Mouse (Mus musculus): ENCODE results near the gene Ankrd9.

Ankrd9 gene

DNA sequence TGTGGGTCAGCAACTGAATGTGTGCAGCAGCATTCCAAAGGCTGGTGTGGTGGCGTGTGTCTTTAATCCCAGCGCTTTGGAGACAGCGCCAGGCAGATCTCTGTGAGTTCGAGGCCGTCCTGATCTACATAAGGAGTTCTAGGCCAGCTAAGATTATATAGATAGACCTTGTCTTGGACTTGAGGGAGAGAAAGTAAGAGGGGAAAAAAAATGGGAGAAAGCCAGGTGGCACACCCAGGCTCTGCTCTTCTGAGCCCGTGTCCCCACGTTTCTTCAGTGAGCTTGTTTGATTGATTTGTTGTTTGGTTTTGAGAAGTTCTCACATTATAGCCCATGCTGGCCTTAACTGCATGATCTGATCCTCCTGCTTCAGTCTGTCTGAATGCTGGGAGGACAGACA is 11.7 kb upstream of the Ankrd9 start:
- no peak for DNase-seq (ENCODE audit: extremely low read depth, low read depth)

DNA sequence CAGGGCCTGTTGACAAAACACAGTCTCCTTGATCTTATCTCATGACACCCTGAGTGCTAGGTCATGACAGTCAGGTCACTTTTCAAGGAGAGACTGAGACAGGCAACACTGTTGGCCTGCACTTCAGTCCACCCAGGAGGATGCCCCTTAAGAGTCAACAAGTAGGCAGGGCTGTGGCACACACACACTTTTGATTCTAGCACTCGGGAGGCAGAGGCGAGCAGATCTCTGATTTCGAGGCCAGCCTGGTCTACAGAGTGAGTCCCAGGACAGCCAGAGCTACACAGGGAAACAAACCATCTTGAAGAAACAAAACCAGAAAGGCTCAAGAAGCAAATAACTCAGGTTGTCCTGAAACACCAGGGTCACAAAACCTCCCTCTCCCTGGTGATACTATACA is 10.6 kb upstream of the Ankrd9 start:
- no peak for DNase-seq (ENCODE audit: extremely low read depth, low read depth)

DNA sequence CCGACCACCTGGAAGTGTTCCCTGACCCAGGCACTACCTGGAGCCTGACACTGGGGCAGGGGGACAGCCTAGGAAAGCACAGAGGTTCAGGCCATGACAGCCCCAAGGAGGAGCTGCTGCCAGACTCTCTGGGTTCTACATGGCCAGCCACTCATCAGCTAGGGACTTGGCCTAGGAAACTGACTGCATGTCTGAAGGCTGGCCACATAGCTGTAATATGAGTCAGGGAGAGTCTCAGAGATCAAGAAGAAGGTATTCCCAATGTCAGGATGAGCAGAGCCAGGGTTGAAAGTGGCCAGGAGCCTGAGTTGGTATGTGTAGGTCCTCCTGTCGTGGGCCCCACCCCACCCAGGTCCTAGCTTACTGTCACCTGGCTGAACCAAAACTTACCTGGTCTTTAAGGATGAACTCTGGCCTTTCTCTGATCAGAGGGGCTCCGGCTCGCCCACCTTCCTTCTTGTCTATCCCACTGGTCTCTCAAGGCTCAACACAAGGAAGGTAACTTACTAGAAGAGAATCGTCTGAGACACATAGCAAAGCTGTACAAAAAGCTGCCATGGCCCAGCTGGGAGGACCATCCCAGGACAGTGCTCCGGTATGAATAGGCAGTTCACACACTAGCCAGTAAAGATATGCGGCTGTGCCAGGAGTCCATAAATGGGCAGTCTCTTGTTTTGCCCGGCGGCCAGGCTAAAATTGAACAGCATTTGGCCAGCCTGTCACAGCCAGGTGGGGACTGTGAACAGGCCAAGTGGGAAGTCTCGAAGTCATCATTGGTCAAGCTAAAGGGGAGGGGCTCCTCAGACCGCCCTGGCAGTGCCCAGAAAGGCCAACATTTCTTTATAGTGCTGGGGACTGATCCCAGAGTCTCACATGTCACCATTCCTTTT is 7.9 kb upstream of the Ankrd9 start:
- no peak for DNase-seq (ENCODE audit: extremely low read depth, low read depth)

- DNase-seq (ENCODE audit: extremely low read depth, low read depth), result no peak
These were observed 6.3 kb upstream of the Ankrd9 start for GRCm38 (mm10) chr12:110985141-110985540.

GRCm38 (mm10) chr12:110984598-110984997 is 5.8 kb upstream of the Ankrd9 start:
- DNase-seq (ENCODE audit: extremely low read depth, low read depth), result no peak

DNA sequence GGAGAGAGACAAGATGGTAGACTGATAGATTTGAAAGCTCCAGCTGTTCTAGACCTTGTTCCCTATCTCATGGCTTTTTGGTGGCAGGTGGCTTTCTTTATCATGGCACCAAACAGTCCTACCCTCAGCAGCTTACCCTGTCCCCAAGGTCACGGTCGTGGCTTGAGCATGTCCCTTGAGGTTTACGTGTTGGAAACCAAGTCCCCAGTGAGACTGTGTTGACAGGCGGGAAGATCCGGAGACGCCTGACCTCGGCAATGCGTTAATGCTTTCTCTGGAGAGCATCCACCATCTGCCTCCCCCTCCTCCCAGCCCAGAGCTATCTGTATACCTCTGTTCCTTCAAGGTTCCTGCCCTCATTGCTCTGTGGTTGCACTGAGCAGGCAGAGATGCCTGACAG is 4.9 kb upstream of the Ankrd9 start:
- DNase-seq (ENCODE audit: extremely low read depth, low read depth), result no peak

GRCm38 (mm10) chr12:110983083-110983482 is 4.2 kb upstream of the Ankrd9 start:
- no peak for DNase-seq (ENCODE audit: extremely low read depth, low read depth)

- DNase-seq (ENCODE audit: extremely low read depth, low read depth), result no peak
These were observed 2.9 kb upstream of the Ankrd9 start for GRCm38 (mm10) chr12:110981736-110982135.

DNA sequence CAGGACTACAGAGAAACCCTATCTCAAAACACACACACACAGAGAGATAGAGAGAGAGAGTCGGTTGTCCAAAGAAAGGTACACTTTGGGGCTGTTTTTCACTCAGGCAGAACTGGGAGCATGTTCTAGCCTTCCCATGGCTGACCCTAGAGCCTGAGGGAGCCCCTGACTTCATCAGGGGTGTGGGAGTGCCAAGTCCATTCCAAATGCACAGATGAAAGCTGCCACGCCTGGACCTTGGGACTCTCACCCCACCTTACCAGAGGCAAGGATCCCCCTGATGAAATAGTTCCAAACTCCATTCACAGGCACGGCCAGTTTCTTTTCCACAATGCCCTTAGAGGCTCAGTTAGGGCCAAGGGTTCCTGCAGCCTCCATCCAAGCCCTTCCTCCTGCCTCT is 968 bp upstream of the Ankrd9 start:
- DNase-seq (ENCODE audit: extremely low read depth, low read depth), result no peak

- no peak for DNase-seq (ENCODE audit: extremely low read depth, low read depth)
These were observed 789 bp downstream of the Ankrd9 start for GRCm38 (mm10) chr12:110977896-110978606.

DNA sequence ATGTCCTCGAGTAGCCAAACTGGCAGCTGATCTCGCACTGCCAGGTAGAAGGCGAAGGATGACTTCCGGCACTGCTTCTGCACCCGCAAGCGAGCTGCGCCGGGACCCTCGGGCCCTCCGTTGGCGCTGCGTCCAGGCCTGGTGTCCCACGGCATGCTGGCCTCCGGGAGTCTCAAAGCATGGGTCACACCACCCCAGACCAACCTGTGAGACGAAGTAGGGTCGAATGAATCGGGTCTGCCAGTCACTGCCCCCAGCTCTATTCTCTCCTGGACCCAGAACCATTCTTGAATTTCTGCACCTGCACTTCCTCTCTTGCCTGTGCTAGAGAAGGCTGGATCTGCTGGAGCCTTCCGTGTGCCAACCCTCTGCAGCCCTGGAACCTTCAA is 1.5 kb downstream of the Ankrd9 start:
- no peak for DNase-seq (ENCODE audit: extremely low read depth, low read depth)

GRCm38 (mm10) chr12:110976589-110977344 is 2.1 kb downstream of the Ankrd9 start:
- DNase-seq (ENCODE audit: extremely low read depth, low read depth), result no peak

- DNase-seq (ENCODE audit: extremely low read depth, low read depth), result no peak
These were observed 2.9 kb downstream of the Ankrd9 start for GRCm38 (mm10) chr12:110975838-110976468.

DNA sequence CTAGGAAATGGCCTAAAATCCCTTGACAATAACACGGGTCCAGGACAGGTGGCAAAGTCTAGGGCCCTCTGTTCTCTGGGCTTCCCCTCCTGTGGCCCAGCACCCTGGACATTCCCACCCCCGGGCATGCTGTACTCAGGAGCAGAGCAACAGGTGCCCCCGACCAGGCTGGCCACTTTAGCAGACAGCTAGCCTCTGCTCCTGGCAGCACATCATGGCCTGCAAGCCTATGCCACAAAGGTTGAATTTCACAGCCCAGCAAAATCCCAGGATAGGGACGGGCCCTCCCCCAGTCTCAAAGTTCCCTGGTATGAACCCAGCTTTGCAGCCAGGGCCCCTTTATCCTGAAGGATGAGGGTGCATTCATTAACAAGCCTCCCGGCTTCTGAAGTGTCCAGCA is 3.5 kb downstream of the Ankrd9 start:
- no peak for DNase-seq (ENCODE audit: extremely low read depth, low read depth)

- DNase-seq (ENCODE audit: extremely low read depth, low read depth), result peak; percentile 48
These were observed 4.1 kb downstream of the Ankrd9 start for GRCm38 (mm10) chr12:110974726-110975125.

DNA sequence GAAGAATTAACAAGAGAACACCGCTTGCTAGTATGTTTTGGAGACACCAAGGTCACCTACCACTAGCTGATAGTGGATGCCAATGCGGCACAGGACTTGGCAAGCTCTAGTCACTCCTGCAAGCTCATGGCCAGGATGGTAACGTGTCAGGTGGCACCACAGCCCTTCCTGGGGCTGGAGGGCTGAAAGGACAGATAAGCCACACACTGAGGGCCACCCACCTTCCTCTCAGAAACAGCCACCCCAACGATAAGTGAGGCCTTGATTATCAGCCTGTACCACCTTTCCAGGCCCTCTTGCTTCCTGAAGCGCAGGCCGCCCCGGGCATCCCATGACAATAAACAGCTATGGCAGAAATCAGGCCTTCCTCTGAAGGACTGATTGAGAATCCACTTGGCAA is 4.5 kb downstream of the Ankrd9 start:
- peak; percentile 90 for DNase-seq (ENCODE audit: extremely low read depth, low read depth)

GRCm38 (mm10) chr12:110973829-110974228 is 5.0 kb downstream of the Ankrd9 start:
- DNase-seq (ENCODE audit: extremely low read depth, low read depth), result no peak

DNA sequence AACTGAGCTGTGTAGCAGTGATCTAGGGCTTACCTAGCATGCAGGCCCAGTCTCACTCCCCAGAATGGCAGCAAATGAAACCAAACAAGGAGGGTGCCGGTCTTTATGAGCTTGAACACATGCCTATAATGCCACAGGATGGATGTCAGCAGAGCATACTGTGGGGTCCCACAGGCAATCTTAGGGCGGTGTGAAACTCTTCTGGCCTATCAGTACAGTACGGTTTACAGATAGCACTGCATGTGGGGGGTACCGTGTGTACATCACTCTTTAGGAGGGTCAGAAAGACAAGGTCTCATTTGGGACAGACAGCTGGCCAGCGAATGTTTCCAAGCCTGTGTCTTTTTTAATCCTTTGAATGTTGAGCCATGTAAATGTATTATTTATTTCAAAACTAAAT is 6.9 kb downstream of the Ankrd9 start:
- no peak for DNase-seq (ENCODE audit: extremely low read depth, low read depth)

DNA sequence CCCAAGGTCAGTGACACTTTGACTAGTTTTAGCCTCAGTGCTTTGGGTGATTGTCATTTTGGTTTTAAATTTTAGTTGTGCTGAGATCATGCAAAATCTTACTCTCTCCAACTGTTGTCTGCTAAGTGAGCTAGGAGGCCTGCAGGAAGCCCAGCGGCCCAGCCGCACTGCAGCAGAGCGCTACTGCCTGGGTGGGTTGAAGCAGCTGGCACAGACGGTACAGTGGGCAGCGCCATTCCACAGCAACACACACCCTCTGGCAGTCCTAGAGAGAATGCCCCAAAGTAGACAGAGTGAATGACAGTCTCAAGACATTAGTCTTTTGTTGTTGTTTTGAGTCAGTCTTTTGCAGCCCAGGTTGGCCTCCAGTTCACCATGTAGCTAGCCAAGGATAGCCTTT is 8.4 kb downstream of the Ankrd9 start:
- no peak for DNase-seq (ENCODE audit: extremely low read depth, low read depth)

DNA sequence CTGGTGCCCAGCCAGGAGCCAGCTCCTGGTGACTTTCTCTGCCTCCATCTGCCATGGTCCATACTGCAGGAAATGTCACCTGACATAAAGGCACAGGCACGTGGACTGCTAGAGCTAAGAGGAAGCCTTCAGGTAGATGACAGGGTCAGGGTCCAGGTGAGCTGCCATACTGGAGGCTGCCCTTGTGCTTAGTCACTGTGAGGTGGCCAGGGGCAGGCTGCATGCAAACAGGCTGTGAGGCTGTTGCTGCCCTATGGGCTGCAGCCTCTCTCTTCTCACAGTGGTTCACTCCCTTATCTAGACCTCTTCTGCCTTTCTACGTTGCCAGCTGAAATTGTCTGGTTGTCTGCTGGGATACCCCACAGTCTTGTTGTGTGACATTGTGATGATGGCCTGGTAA is 11.7 kb downstream of the Ankrd9 start:
- DNase-seq (ENCODE audit: extremely low read depth, low read depth), result no peak

DNA sequence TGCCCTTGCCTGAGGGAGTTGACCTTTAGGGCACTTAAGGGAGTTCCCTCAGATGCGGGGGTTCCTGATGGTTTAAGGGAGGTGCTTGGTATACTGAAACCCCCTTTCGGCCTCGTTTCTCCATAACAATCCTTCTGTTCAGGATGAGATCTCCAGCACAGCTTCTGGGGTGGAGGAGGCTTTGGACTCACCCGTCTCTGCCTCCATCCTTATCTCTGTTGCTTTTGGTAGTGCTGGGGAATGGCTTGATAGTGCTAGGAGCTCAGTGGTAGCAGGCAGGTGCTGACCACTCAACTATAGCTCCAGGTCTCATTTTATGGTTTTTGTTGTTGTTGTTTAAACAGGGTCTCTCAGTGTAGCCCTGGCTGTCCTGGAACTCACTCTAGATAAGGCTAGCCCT is 12.8 kb downstream of the Ankrd9 start:
- DNase-seq (ENCODE audit: extremely low read depth, low read depth), result no peak

GRCm38 (mm10) chr12:110965500-110965899 is 13.3 kb downstream of the Ankrd9 start:
- no peak for DNase-seq (ENCODE audit: extremely low read depth, low read depth)

All from MEL-GATA-1-ER (cell line).